Mouse (Mus musculus) spleen, adult 2 months (tissue): ENCODE measurements at regions not wholly inside any gene's neighbourhood (a gene's known extent, or its start where the extent isn't known, plus 50 kb on each side); places are given as distances from the start of the nearest gene placed in this dataset.

Experiments
- DNase-seq, 2 experiments: peaks; one replicate each; pipeline versions ENCODE4 v3.0.0 to v3.0.0-alpha.2; 2012 to 2021; ENCODE audit warnings: low spot score in 2 of 2, low read depth in 1 of 2
- H3K27ac ChIP-seq: fragments of 200-500 bp; 2 replicates; pipeline ENCODE4 v1.5.1; 2012; ENCODE audit warnings: low read length, inconsistent platforms; ENCODE audit not compliant: insufficient read depth
- H3K27me3 ChIP-seq: fragments of 200-500 bp; 2 replicates; pipeline ENCODE4 v1.6.1; 2012; ENCODE audit warnings: mild to moderate bottlenecking, moderate library complexity, low read length, inconsistent platforms; ENCODE audit not compliant: control insufficient read depth, insufficient read depth
- H3K36me3 ChIP-seq: fragments of 200-500 bp; 2 replicates; pipeline ENCODE4 v1.6.1; 2012; ENCODE audit warnings: mild to moderate bottlenecking, low read length, inconsistent platforms; ENCODE audit not compliant: control insufficient read depth, insufficient read depth
- H3K4me1 ChIP-seq: fragments of 200-500 bp; 2 replicates; pipeline ENCODE4 v1.6.1; 2011; ENCODE audit warnings: inconsistent platforms; ENCODE audit not compliant: control insufficient read depth, insufficient read depth, insufficient read length
- H3K4me3 ChIP-seq: fragments of 200-500 bp; 2 replicates; pipeline ENCODE4 v1.5.1; 2011; ENCODE audit warnings: mild to moderate bottlenecking, inconsistent platforms; ENCODE audit not compliant: insufficient read depth, insufficient read length; ENCODE audit errors: extremely low read depth
- CTCF ChIP-seq: fragments of 200-500 bp; IDR thresholded peaks from 2 replicates; pipeline ENCODE4 v1.5.1; 2011; ENCODE audit warnings: mild to moderate bottlenecking, inconsistent platforms; ENCODE audit not compliant: insufficient read depth, insufficient read length, insufficient replicate concordance; ENCODE audit errors: extremely low read depth
- POLR2A ChIP-seq: fragments of 200-500 bp; IDR thresholded peaks from 2 replicates; pipeline ENCODE4 v1.6.1; 2011; ENCODE audit warnings: low read depth, low read length, inconsistent platforms
- WGBS: fragments of 180-500 bp; shearing (Covaris S2); methylation state at CpG from one replicate; pipeline ENCODE4 v1.1.7; 2018; 5-methylcytosine and 5-hydroxymethylcytosine counted together

- TF ChIP-seq POLR2A (no peak), CTCF (no peak)
- H3K36me3 ChIP-seq, result no peaks in the 10 kb centered on the region
- H3K27me3 ChIP-seq, result no peaks in the 10 kb centered on the region
- no peaks in the 10 kb centered on the region for H3K4me1 ChIP-seq
- no peak overlapping the region for H3K27ac ChIP-seq
- no peak for DNase-seq
- no peak overlapping the region for H3K4me3 ChIP-seq
- 72% methylated on average over 3 of the region's 3 CpGs for WGBS
Observed at GRCm38 (mm10) chr16:77417791-77418190, 184.1 kb downstream of the Gm11146 start.

GRCm38 (mm10) chr16:77414562-77414961 lies 187.3 kb downstream of the Gm11146 start:
- Histone ChIP-seq H3K27ac (no peak overlapping the region), H3K4me3 (no peak overlapping the region), H3K27me3 (no peaks in the 10 kb centered on the region), H3K36me3 (no peaks in the 10 kb centered on the region), H3K4me1 (no peaks in the 10 kb centered on the region)
- DNase-seq, result no peak
- WGBS, result 86% methylated on average over 1 of the region's 1 CpGs
- TF ChIP-seq POLR2A, result no peak
- TF ChIP-seq CTCF, result no peak

GRCm38 (mm10) chr16:77409168-77409567 lies 192.7 kb downstream of the Gm11146 start:
- Histone ChIP-seq H3K36me3 (no peaks in the 10 kb centered on the region), H3K27me3 (no peaks in the 10 kb centered on the region), H3K27ac (no peak overlapping the region), H3K4me3 (no peak overlapping the region), H3K4me1 (no peaks in the 10 kb centered on the region)
- 92% methylated on average over 7 of the region's 7 CpGs for WGBS
- no peak for TF ChIP-seq CTCF
- no peak for TF ChIP-seq POLR2A
- no peak for DNase-seq

DNA sequence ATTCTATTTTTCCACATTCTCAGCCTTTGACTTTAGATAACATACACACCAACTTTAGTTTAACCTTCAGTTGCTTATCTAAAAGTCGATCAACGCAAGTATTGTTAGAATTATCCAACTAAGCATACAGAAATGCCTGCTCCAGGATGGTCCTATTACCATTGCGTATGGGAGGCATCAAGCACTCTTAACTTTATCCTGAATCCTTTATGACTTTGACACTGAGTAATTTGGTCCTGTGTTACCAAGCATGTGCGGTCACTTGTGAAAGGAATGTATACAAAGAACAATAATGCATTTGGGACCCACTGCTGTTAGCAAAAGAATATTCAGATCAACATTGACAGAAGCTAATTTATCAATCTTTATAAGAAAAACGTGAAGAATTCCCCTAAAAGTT lies 194.9 kb downstream of the Gm11146 start:
- no peak overlapping the region for H3K27ac ChIP-seq
- TF ChIP-seq POLR2A, result no peak
- no peak for TF ChIP-seq CTCF
- H3K36me3 ChIP-seq, result no peaks in the 10 kb centered on the region
- WGBS, result 84% methylated on average over 5 of the region's 5 CpGs
- H3K4me1 ChIP-seq, result no peaks in the 10 kb centered on the region
- no peak for DNase-seq
- H3K27me3 ChIP-seq, result no peaks in the 10 kb centered on the region
- no peak overlapping the region for H3K4me3 ChIP-seq

- DNase-seq, result no peak
- Histone ChIP-seq H3K4me3 (no peak overlapping the region), H3K27me3 (no peaks in the 10 kb centered on the region), H3K27ac (no peak overlapping the region), H3K4me1 (no peaks in the 10 kb centered on the region), H3K36me3 (no peaks in the 10 kb centered on the region)
- 89% methylated on average over 6 of the region's 6 CpGs for WGBS
- TF ChIP-seq POLR2A (no peak), CTCF (no peak)
Observed at GRCm38 (mm10) chr16:77405859-77406258, 196.0 kb downstream of the Gm11146 start.

DNA sequence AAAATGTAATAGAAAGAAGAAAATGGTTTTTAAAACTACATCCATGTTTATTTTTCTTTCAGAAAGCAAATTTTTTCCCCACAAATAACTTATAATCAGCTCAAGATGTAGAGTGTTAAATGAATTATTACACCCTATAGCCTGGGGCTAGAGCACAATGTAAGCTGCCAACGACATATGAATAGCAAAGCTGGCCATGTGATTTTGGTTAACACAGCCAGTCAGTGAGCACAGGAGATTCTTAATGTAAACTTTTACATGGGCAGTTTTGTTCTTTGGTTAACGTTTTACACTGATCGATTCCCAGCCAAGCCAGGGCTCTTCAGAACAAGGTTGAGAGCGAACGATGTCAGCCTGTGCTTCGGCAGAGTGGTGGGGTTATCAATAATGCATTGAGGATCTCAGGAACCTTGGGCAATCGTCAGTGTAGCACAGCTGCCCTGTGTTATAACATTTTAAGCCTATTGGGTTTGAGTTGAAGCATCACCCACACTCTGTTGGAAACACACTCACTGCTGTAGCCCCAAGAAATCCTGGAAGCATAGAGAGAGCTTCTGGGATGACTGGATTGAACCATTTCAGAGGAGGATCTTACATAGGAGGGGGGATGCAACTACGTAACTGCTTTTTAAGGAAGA lies 196.6 kb downstream of the Gm11146 start:
- TF ChIP-seq POLR2A, result no peak
- no peak for TF ChIP-seq CTCF
- no peak overlapping the region for H3K4me3 ChIP-seq

GRCm38 (mm10) chr16:77402711-77403280 lies 199.1 kb downstream of the Gm11146 start:
- DNase-seq, result no peak
- Histone ChIP-seq H3K4me3 (no peak overlapping the region), H3K27ac (no peak overlapping the region), H3K36me3 (no peaks in the 10 kb centered on the region), H3K4me1 (no peaks in the 10 kb centered on the region), H3K27me3 (no peaks in the 10 kb centered on the region)
- 92% methylated on average over 7 of the region's 7 CpGs for WGBS
- no peak for TF ChIP-seq CTCF
- TF ChIP-seq POLR2A, result no peak

More for the DNA sequence above, 196.6 kb downstream of the Gm11146 start:
- no peaks in the 10 kb centered on the region for H3K4me1 ChIP-seq
- no peak for DNase-seq
- no peaks in the 10 kb centered on the region for H3K27me3 ChIP-seq
- H3K36me3 ChIP-seq, result no peaks in the 10 kb centered on the region
- H3K27ac ChIP-seq, result no peak overlapping the region
- WGBS, result 91% methylated on average over 8 of the region's 8 CpGs
